Mouse (Mus musculus) spleen, postnatal 36 days (tissue): ENCODE data around the gene Txnip.
A peak's percentile ranks its signal among the peaks of the same experiment; 100 is the strongest.
"Not testable (repeated sequence)": the region's sequence is repeated elsewhere in the genome, so short reads cannot be mapped to it uniquely, and the experiment has no call there.

ENCODE experiments used
- DNase-seq, 2 experiments: peaks; one replicate each; pipeline ENCODE4 v3.0.0; 2022; ENCODE audit warnings: low spot score in 2 of 2, mixed read lengths in 1 of 2

The Txnip gene

GRCm38 (mm10) chr3:96557694-96558093, at the start of gene Txnip:
Gene Txnip, plus strand, starts transcription at chr3:96557957.
- DNase-seq: peak; percentile 100

GRCm38 (mm10) chr3:96507966-96508365, 49.8 kb upstream of the Txnip start:
- DNase-seq: not testable (repeated sequence)

DNA sequence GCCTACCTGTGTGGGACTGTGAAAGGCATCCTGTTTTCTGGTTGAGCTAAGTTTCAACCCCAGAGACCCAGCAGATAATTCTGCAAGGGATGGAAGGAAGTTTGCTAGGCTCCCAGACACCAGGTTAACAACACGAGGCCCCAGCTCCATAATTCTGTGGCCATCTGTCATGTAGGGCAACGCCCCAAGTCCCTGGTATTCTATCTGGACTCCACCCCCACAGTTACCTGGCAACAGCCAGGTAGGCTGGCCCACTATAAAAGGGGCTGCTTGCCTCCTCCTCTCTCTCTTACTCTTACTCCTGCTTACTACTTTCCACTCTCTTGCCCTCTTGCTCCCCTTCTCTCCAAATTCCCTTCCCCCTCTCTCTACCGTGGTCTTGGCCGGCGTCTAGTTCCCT, 37.6 kb upstream of the Txnip start:
- DNase-seq: no peak

DNA sequence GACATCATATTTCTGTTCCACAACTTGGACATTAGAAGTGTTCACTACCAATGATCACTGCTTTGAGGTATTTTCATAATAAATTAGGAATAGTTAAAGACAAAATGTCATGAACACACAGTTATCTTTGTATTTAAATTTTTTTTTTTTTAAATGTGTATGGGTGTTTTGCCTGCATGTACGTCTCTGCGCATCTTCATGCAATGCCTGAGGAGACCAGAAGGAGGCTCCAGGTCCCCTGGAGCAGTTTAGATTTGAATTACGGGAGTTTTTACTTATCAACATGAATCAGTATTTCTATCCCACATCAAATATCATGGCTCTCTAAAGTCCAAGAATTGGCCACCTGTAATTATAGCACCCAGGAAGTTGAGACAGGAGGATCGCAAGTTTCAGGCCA, 35.6 kb upstream of the Txnip start:
- DNase-seq: no peak

DNA sequence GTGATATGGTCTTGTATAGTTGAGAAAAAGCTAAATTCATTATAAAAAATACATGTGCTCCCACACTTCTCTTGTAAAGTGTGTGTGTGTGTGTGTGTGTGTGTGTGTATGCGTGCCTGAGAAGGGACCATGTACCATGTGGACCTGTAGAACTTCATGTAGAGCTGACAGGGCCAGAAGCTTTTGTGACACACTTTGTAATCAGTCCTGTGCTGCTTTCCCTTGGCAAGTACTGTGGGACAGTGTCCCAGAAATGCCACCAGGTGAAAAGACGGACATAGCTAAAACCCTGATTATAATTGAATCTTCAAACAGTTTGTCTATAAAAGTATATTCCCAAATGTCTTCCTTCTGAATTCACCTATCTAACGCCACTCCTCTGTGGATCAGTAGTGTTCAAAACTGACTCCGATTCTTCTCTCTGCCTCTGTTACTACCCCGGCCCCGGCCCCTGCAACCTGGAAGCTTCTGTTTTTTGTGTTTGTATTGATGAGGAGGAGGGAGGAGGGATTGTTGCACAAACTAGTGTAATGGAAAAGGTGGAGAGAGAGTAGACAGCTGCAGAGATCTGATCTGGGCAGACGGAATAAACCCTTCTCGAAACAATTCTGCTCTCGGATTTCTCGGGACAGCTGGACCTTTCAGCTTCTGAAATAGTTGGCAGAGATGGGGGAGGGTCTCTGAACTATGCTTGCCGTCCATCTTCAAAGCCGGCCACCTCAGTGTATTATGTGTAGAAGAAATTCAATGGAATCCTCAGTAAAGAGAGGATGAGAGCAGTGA, 33.5 kb upstream of the Txnip start:
- DNase-seq: no peak

- DNase-seq: no peak
Measured at GRCm38 (mm10) chr3:96524914-96525313, 32.8 kb upstream of the Txnip start, which contains the start of gene Hfe2. Gene Hfe2, plus strand, starts transcription at chr3:96525172.

DNA sequence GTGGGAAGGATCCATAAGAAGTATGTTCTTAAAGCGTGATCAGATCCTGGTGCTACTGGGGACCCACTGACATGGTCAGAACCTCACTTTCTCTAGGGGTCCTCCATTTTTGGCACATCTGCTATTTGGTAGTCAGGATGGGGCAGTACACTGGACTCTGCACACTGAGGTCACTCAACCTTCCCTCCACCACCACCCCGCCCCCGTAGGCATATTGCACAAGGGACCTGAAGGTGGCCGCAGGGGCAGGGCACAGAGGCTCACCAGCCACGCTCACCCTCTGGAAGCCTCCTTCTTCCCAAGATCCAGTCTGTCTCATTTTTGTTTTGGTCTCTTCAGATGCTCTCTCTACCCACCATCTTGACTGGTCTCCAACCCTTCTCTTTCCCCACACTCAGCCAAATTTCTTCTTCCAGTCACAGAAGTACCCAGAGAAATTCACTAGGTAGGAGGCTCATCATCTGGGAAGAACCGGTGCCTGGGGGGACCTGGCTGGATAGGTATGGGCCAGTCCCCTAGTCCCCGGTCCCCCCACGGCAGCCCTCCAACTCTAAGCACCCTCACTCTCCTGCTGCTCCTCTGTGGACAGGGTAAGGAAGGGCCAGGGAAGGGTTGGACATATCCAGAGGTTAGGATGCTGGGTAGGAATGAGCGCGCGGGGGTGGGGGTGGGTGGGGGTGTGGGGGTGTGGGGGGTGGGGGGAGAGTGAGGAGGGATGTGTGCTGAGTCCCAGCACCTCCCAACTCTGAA, 31.6 kb upstream of the Txnip start:
- no peak for DNase-seq

DNA sequence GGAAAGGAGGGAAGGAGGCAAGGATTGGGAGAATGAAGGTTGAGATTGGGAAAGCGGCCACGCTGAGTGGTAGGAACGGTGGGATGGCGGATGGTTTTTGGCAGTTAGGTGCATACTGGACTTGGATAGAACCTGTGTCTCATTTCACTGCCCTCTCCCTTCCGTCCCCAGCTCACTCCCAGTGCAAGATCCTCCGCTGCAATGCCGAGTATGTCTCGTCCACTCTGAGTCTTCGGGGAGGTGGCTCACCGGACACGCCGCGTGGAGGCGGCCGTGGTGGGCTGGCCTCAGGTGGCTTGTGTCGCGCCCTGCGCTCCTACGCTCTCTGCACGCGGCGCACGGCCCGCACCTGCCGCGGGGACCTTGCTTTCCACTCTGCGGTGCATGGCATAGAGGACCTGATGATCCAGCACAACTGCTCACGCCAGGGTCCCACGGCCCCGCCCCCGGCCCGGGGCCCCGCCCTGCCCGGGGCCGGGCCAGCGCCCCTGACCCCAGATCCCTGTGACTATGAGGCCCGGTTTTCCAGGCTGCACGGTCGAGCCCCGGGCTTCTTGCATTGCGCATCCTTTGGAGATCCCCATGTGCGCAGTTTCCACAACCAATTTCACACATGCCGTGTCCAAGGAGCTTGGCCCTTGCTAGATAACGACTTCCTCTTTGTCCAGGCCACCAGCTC, 30.8 kb upstream of the Txnip start:
- DNase-seq: no peak

DNA sequence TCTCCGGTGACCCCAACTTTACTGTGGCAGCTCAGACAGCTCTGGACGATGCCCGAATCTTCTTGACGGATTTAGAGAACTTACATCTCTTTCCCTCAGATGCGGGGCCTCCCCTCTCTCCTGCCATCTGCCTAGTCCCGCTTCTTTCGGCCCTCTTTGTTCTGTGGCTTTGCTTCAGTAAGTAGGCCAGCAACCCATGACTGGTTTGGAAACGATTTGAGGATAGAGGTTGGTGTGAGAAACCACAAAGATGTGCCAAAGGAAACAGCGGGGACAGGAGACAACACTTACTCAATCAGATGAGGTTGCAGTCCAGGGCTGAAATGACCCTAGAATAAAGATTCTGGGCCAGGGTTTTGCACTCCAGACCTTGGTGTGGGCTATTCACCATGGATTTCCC, 29.3 kb upstream of the Txnip start:
- DNase-seq: no peak

- DNase-seq: no peak
Measured at GRCm38 (mm10) chr3:96532050-96532449, 25.7 kb upstream of the Txnip start.

- no peak for DNase-seq
Measured at GRCm38 (mm10) chr3:96534300-96534699, 23.5 kb upstream of the Txnip start.

GRCm38 (mm10) chr3:96539316-96539715, 18.4 kb upstream of the Txnip start:
- DNase-seq: no peak

DNA sequence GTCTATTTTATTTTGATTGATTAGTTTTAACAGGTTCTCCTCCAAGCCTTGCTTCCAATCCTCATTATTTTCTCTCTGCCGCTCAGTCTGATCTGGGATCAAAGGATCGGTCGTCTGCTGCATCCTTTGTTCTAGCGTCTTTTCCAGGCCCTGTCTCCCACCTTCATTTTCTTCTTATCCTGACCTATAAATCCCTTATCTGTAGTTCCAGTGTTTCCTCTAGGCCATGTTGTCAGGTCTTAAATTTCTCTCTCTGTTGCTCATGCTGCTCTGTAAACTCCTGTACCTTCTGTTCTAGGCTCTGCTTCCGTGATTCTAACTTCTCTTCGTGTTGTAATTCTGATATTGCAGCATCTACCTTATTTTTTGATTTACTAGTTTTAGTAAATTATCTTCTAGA, 17.0 kb upstream of the Txnip start:
- DNase-seq: no peak

DNA sequence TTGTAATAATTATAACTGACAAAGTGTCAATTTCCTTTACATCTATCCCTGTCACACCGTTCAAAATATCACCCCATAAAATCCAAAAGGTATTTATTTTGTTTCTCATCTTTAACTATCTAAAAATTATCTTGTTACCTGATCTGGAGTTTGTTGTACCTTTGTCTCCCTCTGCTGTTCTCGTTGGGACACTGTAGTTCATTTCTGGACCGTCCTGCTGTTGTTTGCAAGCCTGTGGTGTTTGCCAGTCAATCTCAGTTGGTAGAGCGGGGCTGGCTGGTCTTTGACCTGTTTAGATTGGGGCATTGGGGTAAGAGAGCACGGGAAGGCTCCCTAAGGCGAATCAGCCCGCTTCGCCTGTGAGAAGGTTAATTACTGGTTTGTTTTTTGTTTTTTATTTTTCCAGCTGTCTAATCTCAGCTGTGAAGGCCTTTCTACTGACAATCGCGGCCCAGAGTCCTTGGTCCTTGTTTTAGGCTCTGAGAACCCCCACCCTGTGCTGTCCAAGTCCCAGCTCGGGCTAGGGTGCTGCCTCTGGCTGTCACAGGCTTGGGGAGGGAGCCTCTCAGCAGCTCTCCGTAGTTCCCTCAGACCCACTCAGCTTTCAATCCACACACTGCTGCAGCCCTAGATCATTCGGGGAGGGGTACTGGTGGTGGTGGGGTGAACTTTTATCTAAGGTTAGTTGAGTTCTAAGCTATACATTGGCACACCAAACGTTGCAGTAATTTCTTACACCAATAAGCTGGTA, 16.3 kb upstream of the Txnip start:
- DNase-seq: no peak

DNA sequence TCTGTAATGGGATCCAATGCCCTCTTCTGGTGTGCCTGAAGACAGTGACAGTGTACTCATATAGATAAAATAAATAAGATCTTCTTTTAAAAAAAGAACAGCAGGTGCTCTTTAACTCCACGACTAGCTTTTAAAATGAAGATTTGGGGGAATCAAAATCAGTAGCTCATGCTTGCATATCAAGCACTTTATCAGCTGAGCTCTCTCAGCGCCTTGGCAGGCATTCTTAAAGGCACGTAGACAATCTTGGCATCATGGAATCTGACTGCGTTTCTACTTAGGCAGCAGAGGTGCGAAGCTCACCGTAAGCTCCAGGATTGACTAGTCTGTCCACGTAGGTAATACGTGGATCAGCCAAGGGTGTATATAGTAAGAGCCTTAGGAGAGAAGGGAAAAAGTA, 15.2 kb upstream of the Txnip start:
- DNase-seq: no peak

- DNase-seq: no peak
Measured at GRCm38 (mm10) chr3:96543345-96543744, 14.4 kb upstream of the Txnip start.

DNA sequence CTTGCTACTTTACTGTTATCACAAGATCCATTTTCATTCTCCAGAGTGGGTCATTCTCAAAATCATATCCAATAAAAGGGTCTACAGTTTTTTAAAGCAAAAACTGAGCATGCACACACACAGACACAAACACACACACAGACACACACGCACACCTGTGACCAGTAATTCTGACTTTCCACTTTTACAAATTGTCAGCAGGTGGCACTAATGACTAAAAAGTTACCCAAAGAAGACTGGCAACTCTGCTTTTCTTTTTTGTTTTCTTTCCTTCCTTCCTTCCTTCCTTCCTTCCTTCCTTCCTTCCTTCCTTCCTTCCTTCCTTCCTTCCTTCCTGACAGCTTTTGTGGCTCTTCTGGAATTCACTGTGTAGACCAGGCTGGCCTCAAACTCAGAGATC, 12.2 kb upstream of the Txnip start:
- no peak for DNase-seq

- no peak for DNase-seq
Measured at GRCm38 (mm10) chr3:96546880-96547279, 10.9 kb upstream of the Txnip start.

DNA sequence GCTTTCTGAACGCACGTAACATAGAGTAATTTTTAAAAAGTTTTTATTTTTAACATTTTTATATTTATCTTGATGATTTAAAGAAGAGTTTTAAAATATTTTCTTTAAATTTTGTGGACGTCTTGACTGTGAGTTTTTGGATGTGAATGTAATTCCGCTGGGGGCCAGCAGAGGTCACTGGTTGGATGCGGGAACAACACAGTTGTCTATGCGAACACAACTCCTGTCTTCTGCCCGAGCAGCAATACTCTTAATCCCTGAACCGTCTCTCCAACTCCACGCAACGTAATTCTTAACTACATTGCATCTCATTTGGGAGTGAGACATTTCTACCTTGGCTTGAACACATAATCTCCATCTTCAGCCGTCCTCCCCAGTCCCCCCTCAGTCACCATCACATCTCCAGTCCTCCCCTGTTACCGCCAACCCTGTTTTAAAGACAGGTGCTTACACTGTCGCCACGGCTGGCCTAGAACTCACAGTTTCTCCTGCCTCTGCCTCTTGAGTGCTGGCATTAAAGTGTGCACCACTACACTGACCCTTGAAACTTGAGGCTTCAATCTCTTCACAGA, 10.3 kb upstream of the Txnip start:
- DNase-seq: peak; percentile 62 to 70

DNA sequence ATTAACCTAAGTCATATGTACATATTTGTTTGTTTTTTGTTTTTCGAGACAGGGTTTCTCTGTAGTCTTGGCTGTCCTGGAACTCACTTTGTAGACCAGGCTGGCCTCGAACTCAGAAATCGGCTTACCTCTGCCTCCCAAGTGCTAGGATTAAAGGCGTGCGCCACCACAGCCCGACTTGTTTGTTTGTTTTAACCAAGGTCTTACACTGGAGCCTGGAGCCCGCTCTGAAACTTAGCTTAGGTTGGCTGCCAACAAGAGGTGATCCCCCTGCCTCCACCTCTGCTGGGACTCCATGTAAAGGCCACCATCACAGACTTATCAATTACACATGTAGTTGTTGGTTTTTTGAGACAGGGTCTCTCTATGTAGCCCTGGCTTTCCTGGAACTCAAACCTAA, 8.9 kb upstream of the Txnip start:
- no peak for DNase-seq

GRCm38 (mm10) chr3:96549346-96549745, 8.4 kb upstream of the Txnip start:
- no peak for DNase-seq

GRCm38 (mm10) chr3:96551203-96551602, 6.6 kb upstream of the Txnip start:
- peak; percentile 66 to 73 for DNase-seq
